ENCODE assay signal across 9 mouse cellular contexts in the genomic region with DNA sequence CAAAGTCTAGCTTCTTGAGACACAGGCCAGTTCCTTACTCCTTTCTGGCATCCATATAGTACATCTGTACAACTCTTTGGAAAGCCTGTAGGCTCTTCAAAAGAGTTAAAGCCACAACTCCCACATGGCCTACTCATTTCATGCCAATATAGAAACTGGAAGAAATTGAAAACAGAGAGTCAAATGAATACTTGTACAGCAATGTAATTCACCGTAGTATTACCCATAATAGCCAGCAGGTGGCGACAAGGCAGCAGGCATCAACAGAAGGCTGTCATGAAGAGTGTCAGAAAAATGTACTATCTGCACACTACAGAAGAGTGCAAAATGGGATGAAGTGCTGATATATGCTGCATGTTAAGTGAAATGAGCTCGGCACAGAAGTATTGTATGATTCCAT.
DNase-seq lines count a peak whose midpoint lies in the region; ATAC-seq and TF ChIP-seq lines count a peak whose summit lies in the region.
"Had no signal": no experiment of that assay in that cellular context is flagged by ENCODE, and none has a peak within 500 bp of the region (broad histone marks: within the 10 kb centered on the region; RNA-seq: fewer than 3 reads in every experiment).

No protein-coding gene starts in this region.

- intact Hi-C loops in gastrocnemius, postnatal 14 days (cut with DNase I; ENCODE audit: low total_unique reads) = no loop called here

- H3K27ac ChIP-seq in layer of hippocampus, adult 2 months = no peak overlapping the region

- ATAC-seq in megakaryocyte progenitor cell, adult 5-6 weeks (replicated peaks; ENCODE audit: poor library complexity) = peak; percentile 87

- DNase-seq in kidney, adult 18-20 months = peak; percentile 27
- no peak for DNase-seq in kidney, adult 11 months
- DNase-seq in NIH3T3 (ENCODE audit: low read depth) = peak; percentile 81
- DNase-seq in cerebellum, postnatal 36 days = peak; percentile 11 to 43
- DNase-seq in gastrocnemius, postnatal 14 days = peak; percentile 17
- DNase-seq in layer of hippocampus, adult 2 months (ENCODE audit: low spot score in 2 of 2) = peak; percentile 50 to 64
- peak; percentile 9 for DNase-seq in thymus, postnatal 14 days

- no peak overlapping the region for H3K4me3 ChIP-seq in layer of hippocampus, adult 2 months
- H3K4me3 ChIP-seq: erythroblast, embryonic 14.5 days had no signal

- TF ChIP-seq CTCF in layer of hippocampus, adult 2 months (conservative IDR thresholded peaks at IDR 0.05) = peak; percentile 92
